Mouse (Mus musculus) heart, adult 2 months (tissue): Measurements from ENCODE around the gene Lrrc45.

ENCODE experiments used
- CTCF ChIP-seq: fragments of 200-600 bp; IDR thresholded peaks from 2 replicates; pipeline ENCODE4 v1.8.1; 2022; ENCODE audit warnings: antibody characterized with exemption, mild to moderate bottlenecking, moderate library complexity
- POLR2A ChIP-seq: fragments of 200-500 bp; IDR thresholded peaks from 2 replicates; pipeline ENCODE4 v1.6.1; 2011; ENCODE audit warnings: mild to moderate bottlenecking, low read depth, low read length, control low read depth; ENCODE audit not compliant: insufficient read depth

GRCm38 (mm10) chr11:120683536-120683935, 30.2 kb upstream of the Lrrc45 start:
- TF ChIP-seq CTCF (no peak), POLR2A (no peak)
